Mouse (Mus musculus): Measurements from ENCODE around the gene Ccz1. TPM values are rescaled to one million over a fixed set of nuclear protein-coding genes. Genes with fewer than 3 reads are reported as not detected.

Gene Ccz1
- polyA plus RNA-seq, 2 experiments = 48.2 to 77.1 TPM

- H3K36me3 ChIP-seq (ENCODE audit: control insufficient read depth, insufficient read depth, low read length) = no peaks in the 10 kb centered on the region
- no peaks in the 10 kb centered on the region for H3K4me1 ChIP-seq (ENCODE audit: control insufficient read depth, insufficient read depth, low read length)
- H3K27ac ChIP-seq (replicated peaks; ENCODE audit: low read depth, low read length) = no peak overlapping the region
- H3K9ac ChIP-seq (ENCODE audit: low read depth, low read length, severe bottlenecking) = no peak overlapping the region
- WGBS = 73% methylated on average over 3 of the region's 3 CpGs
- DNase-seq (ENCODE audit: low spot score) (no peak), ATAC-seq (ENCODE audit: low FRiP score, low read depth) (no peak)
- H3K9me3 ChIP-seq (ENCODE audit: control insufficient read depth, low read length) = no peaks in the 10 kb centered on the region
- no peak for TF ChIP-seq POLR2A (IDR thresholded peaks at IDR 0.05; ENCODE audit: borderline replicate concordance, extremely low read depth, insufficient read depth, insufficient read length)
- H3K4me2 ChIP-seq (replicated peaks; ENCODE audit: low read depth, low read length, severe bottlenecking) = no peak overlapping the region
- no peak overlapping the region for H3K4me3 ChIP-seq (replicated peaks; ENCODE audit: low read length)
- H3K27me3 ChIP-seq (ENCODE audit: control insufficient read depth, insufficient read depth, low read length) = no peaks in the 10 kb centered on the region
These were observed 35.2 kb upstream of the Ccz1 start for GRCm38 (mm10) chr5:144049881-144050280.

DNA sequence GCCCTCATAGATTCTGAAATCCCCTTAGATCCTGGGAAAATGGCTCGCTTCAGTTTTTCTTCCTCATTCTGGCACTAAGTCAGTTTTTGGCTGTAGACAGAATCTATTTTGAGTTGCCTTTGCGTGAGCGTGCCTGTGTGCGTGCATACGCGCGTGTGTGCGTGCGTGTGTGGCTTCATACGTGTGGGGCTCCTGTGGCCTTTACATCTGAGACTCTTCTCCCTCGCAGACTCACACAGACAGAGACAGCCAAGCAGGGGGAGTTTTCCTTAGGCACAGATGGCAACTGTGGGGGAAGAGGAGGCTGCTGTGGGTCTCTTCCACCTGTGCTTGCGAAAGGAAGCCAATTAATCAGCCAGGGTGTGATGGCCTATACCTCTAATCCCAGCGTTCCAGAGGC is 32.6 kb upstream of the Ccz1 start:
- Histone ChIP-seq H3K36me3 (ENCODE audit: control insufficient read depth, insufficient read depth, low read length) (no peaks in the 10 kb centered on the region), H3K9me3 (ENCODE audit: control insufficient read depth, low read length) (no peaks in the 10 kb centered on the region), H3K4me1 (ENCODE audit: control insufficient read depth, insufficient read depth, low read length) (no peaks in the 10 kb centered on the region), H3K4me3 (replicated peaks; ENCODE audit: low read length) (no peak overlapping the region), H3K27ac (replicated peaks; ENCODE audit: low read depth, low read length) (no peak overlapping the region), H3K9ac (ENCODE audit: low read depth, low read length, severe bottlenecking) (no peak overlapping the region), H3K4me2 (replicated peaks; ENCODE audit: low read depth, low read length, severe bottlenecking) (no peak overlapping the region), H3K27me3 (ENCODE audit: control insufficient read depth, insufficient read depth, low read length) (no peaks in the 10 kb centered on the region)
- DNase-seq (ENCODE audit: low spot score) (no peak), ATAC-seq (ENCODE audit: low FRiP score, low read depth) (no peak)
- no peak for TF ChIP-seq POLR2A (IDR thresholded peaks at IDR 0.05; ENCODE audit: borderline replicate concordance, extremely low read depth, insufficient read depth, insufficient read length)
- 54% methylated on average over 13 of the region's 13 CpGs for WGBS

- no peaks in the 10 kb centered on the region for H3K27me3 ChIP-seq (ENCODE audit: control insufficient read depth, insufficient read depth, low read length)
- no peak for DNase-seq (ENCODE audit: low spot score)
- H3K9me3 ChIP-seq (ENCODE audit: control insufficient read depth, low read length) = no peaks in the 10 kb centered on the region
- 87% methylated on average over 11 of the region's 11 CpGs for WGBS
- H3K4me3 ChIP-seq (replicated peaks; ENCODE audit: low read length) = no peak overlapping the region
- TF ChIP-seq POLR2A (IDR thresholded peaks at IDR 0.05; ENCODE audit: borderline replicate concordance, extremely low read depth, insufficient read depth, insufficient read length) = no peak
- H3K9ac ChIP-seq (ENCODE audit: low read depth, low read length, severe bottlenecking) = no peak overlapping the region
- no peaks in the 10 kb centered on the region for H3K36me3 ChIP-seq (ENCODE audit: control insufficient read depth, insufficient read depth, low read length)
- no peak overlapping the region for H3K4me2 ChIP-seq (replicated peaks; ENCODE audit: low read depth, low read length, severe bottlenecking)
- no peaks in the 10 kb centered on the region for H3K4me1 ChIP-seq (ENCODE audit: control insufficient read depth, insufficient read depth, low read length)
- no peak overlapping the region for H3K27ac ChIP-seq (replicated peaks; ENCODE audit: low read depth, low read length)
- no peak for ATAC-seq (ENCODE audit: low FRiP score, low read depth)
These were observed 28.5 kb upstream of the Ccz1 start for GRCm38 (mm10) chr5:144043166-144043565.

- TF ChIP-seq POLR2A (IDR thresholded peaks at IDR 0.05; ENCODE audit: borderline replicate concordance, extremely low read depth, insufficient read depth, insufficient read length) = no peak
- DNase-seq (ENCODE audit: low spot score) (peak; percentile 56), ATAC-seq (ENCODE audit: low FRiP score, low read depth) (no peak)
- Histone ChIP-seq H3K4me1 (ENCODE audit: control insufficient read depth, insufficient read depth, low read length) (no peaks in the 10 kb centered on the region), H3K36me3 (ENCODE audit: control insufficient read depth, insufficient read depth, low read length) (no peaks in the 10 kb centered on the region), H3K4me3 (replicated peaks; ENCODE audit: low read length) (no peak overlapping the region), H3K4me2 (replicated peaks; ENCODE audit: low read depth, low read length, severe bottlenecking) (no peak overlapping the region), H3K9ac (ENCODE audit: low read depth, low read length, severe bottlenecking) (no peak overlapping the region), H3K9me3 (ENCODE audit: control insufficient read depth, low read length) (no peaks in the 10 kb centered on the region), H3K27ac (replicated peaks; ENCODE audit: low read depth, low read length) (no peak overlapping the region), H3K27me3 (ENCODE audit: control insufficient read depth, insufficient read depth, low read length) (no peaks in the 10 kb centered on the region)
- 43% methylated on average over 11 of the region's 11 CpGs for WGBS
These were observed 26.2 kb upstream of the Ccz1 start for GRCm38 (mm10) chr5:144040720-144041364.

GRCm38 (mm10) chr5:144039886-144040285 is 25.2 kb upstream of the Ccz1 start:
- no peak for TF ChIP-seq POLR2A (IDR thresholded peaks at IDR 0.05; ENCODE audit: borderline replicate concordance, extremely low read depth, insufficient read depth, insufficient read length)
- Histone ChIP-seq H3K36me3 (ENCODE audit: control insufficient read depth, insufficient read depth, low read length) (no peaks in the 10 kb centered on the region), H3K27me3 (ENCODE audit: control insufficient read depth, insufficient read depth, low read length) (no peaks in the 10 kb centered on the region), H3K27ac (replicated peaks; ENCODE audit: low read depth, low read length) (no peak overlapping the region), H3K9ac (ENCODE audit: low read depth, low read length, severe bottlenecking) (no peak overlapping the region), H3K4me1 (ENCODE audit: control insufficient read depth, insufficient read depth, low read length) (no peaks in the 10 kb centered on the region), H3K4me2 (replicated peaks; ENCODE audit: low read depth, low read length, severe bottlenecking) (no peak overlapping the region), H3K9me3 (ENCODE audit: control insufficient read depth, low read length) (no peaks in the 10 kb centered on the region), H3K4me3 (replicated peaks; ENCODE audit: low read length) (no peak overlapping the region)
- WGBS = 90% methylated on average over 5 of the region's 5 CpGs
- ATAC-seq (ENCODE audit: low FRiP score, low read depth) (no peak), DNase-seq (ENCODE audit: low spot score) (no peak)
